Mouse (Mus musculus): ENCODE results near the gene Arl11. TPM values are rescaled to one million over a fixed set of nuclear protein-coding genes. Genes with fewer than 3 reads are reported as not detected.

Gene Arl11
- total RNA-seq, 2 experiments from 2014 or later: 0.45 to 0.65 TPM

GRCm38 (mm10) chr14:61327618-61328450, 18.3 kb downstream of the Arl11 start:
- DNase-seq (ENCODE audit: low spot score in 2 of 2): peak; percentile 83 to 94

GRCm38 (mm10) chr14:61330591-61330990, 21.0 kb downstream of the Arl11 start:
- DNase-seq (ENCODE audit: low spot score in 2 of 2): peak; percentile 72 to 83

GRCm38 (mm10) chr14:61330996-61331561, 21.5 kb downstream of the Arl11 start:
- peak; percentile 83 to 93 for DNase-seq (ENCODE audit: low spot score in 2 of 2)

- DNase-seq (ENCODE audit: low spot score in 2 of 2): no peak
These were observed 29.8 kb downstream of the Arl11 start for GRCm38 (mm10) chr14:61339381-61339780.

GRCm38 (mm10) chr14:61344590-61344989, 35.0 kb downstream of the Arl11 start:
- DNase-seq (ENCODE audit: low spot score in 2 of 2): no peak

- peak in 1 of 2 experiments; percentile 53 for DNase-seq (ENCODE audit: low spot score in 2 of 2)
These were observed 37.5 kb downstream of the Arl11 start for GRCm38 (mm10) chr14:61346827-61347698.

- DNase-seq (ENCODE audit: low spot score in 2 of 2): no peak
These were observed 40.3 kb downstream of the Arl11 start for GRCm38 (mm10) chr14:61349876-61350275.

GRCm38 (mm10) chr14:61350808-61351207, 41.3 kb downstream of the Arl11 start:
- no peak for DNase-seq (ENCODE audit: low spot score in 2 of 2)

- DNase-seq (ENCODE audit: low spot score in 2 of 2): no peak
These were observed 45.0 kb downstream of the Arl11 start for GRCm38 (mm10) chr14:61354251-61355235.

GRCm38 (mm10) chr14:61360131-61360980, 50.8 kb downstream of the Arl11 start, which contains the start of gene Ebpl:
Ebpl (minus strand) TSS chr14:61360439.
- peak; percentile 87 to 92 for DNase-seq (ENCODE audit: low spot score in 2 of 2)

- DNase-seq (ENCODE audit: low spot score in 2 of 2): no peak
These were observed 51.5 kb downstream of the Arl11 start for GRCm38 (mm10) chr14:61360981-61361511.

Other genes starting within 250 kb of the Arl11 start
- 10 to 100 TPM; 52.8 to 57.3 TPM for gene Sacs, start 171.3 kb upstream of the Arl11 start, total RNA-seq (2021)
- gene Sgcg, start 51.3 kb upstream of the Arl11 start, total RNA-seq (2021): under 1 TPM; 0.16 to 0.29 TPM
- gene Ebpl, start 50.7 kb downstream of the Arl11 start, total RNA-seq (2021): 1 to 10 TPM; 5.0 to 5.6 TPM
- 10 to 100 TPM; 68.1 to 70.1 TPM for gene Kpna3, start 130.1 kb downstream of the Arl11 start, total RNA-seq (2021)
- 10 to 100 TPM; 37.4 to 39.4 TPM for gene Spryd7, start 247.1 kb downstream of the Arl11 start, total RNA-seq (2021)

Data from layer of hippocampus, postnatal 14 days (tissue).